Mouse (Mus musculus): ENCODE measurements around the gene Ncl.

Ncl gene

GRCm38 (mm10) chr1:86311467-86312005, 47.7 kb downstream of the Ncl start:
- DNase-seq, result peak in 1 of 2 experiments; percentile 51

GRCm38 (mm10) chr1:86310536-86311310, 48.5 kb downstream of the Ncl start:
- no peak for DNase-seq

GRCm38 (mm10) chr1:86309270-86309833, 49.8 kb downstream of the Ncl start:
- no peak for DNase-seq

GRCm38 (mm10) chr1:86307871-86308641, 51.1 kb downstream of the Ncl start:
- no peak for DNase-seq

GRCm38 (mm10) chr1:86307177-86307762, 51.9 kb downstream of the Ncl start:
- peak; percentile 33 to 61 for DNase-seq

GRCm38 (mm10) chr1:86306686-86307085, 52.5 kb downstream of the Ncl start:
- DNase-seq, result peak; percentile 56 to 57

GRCm38 (mm10) chr1:86303873-86304250, 55.3 kb downstream of the Ncl start:
- no peak for DNase-seq

GRCm38 (mm10) chr1:86303063-86303872, 55.9 kb downstream of the Ncl start:
- DNase-seq, result peak; percentile 41 to 44

GRCm38 (mm10) chr1:86302532-86302931, 56.7 kb downstream of the Ncl start, which contains the start of gene B3gnt7:
Gene B3gnt7, plus strand, starts transcription at chr1:86302832.
- DNase-seq, result no peak

GRCm38 (mm10) chr1:86301221-86302091, 57.7 kb downstream of the Ncl start:
- DNase-seq, result no peak

- DNase-seq, result no peak
Observed at GRCm38 (mm10) chr1:86300731-86301130, 58.5 kb downstream of the Ncl start.

GRCm38 (mm10) chr1:86300093-86300492, 59.1 kb downstream of the Ncl start:
- DNase-seq, result no peak

Measured in kidney, adult 8-10 months (tissue).